Mouse (Mus musculus) stomach, embryonic 16.5 days (tissue): ENCODE measurements at regions not wholly inside any gene's neighbourhood (a gene's known extent, or its start where the extent isn't known, plus 50 kb on each side); places are given as distances from the start of the nearest gene placed in this dataset.

Experiments used
- ATAC-seq: fragments of 200-750 bp; cut with Nextera tagmentation; 2 replicates; pipeline ENCODE4 v1.8.0; 2017; ENCODE audit warnings: moderate number of reproducible peaks, moderate TSS enrichment; ENCODE audit not compliant: insufficient read depth, low FRiP score
- H3K27ac ChIP-seq: fragments of 300-500 bp; sonication (generic); 2 replicates; pipeline ENCODE4 v1.5.1; 2014; ENCODE audit warnings: low read length
- H3K27me3 ChIP-seq: fragments of 300-500 bp; sonication (generic); 2 replicates; pipeline ENCODE4 v1.6.1; 2014; ENCODE audit warnings: low read length, control low read depth, mixed read lengths; ENCODE audit not compliant: control insufficient read depth, insufficient read depth
- H3K36me3 ChIP-seq: fragments of 300-500 bp; sonication (generic); 2 replicates; pipeline ENCODE4 v1.6.1; 2014; ENCODE audit warnings: low read length; ENCODE audit not compliant: control insufficient read depth, insufficient read depth
- H3K4me1 ChIP-seq: fragments of 300-500 bp; sonication (generic); 2 replicates; pipeline ENCODE4 v1.6.1; 2014; ENCODE audit warnings: low read length, control low read depth, mixed read lengths; ENCODE audit not compliant: control insufficient read depth, insufficient read depth
- H3K4me2 ChIP-seq: fragments of 300-500 bp; sonication (generic); 2 replicates; pipeline ENCODE4 v1.6.1; 2014; ENCODE audit warnings: low read depth, low read length, mixed read lengths
- H3K4me3 ChIP-seq: fragments of 300-500 bp; sonication (generic); replicated peaks from 2 replicates; pipeline ENCODE4 v1.5.1; 2014; ENCODE audit warnings: mild to moderate bottlenecking, low read length
- H3K9ac ChIP-seq: fragments of 300-500 bp; sonication (generic); 2 replicates; pipeline ENCODE4 v1.6.1; 2014; ENCODE audit warnings: low read length
- H3K9me3 ChIP-seq: fragments of 300-500 bp; sonication (generic); replicated peaks from 2 replicates; pipeline ENCODE4 v1.6.1; 2016; ENCODE audit warnings: low read length, control low read depth; ENCODE audit not compliant: control insufficient read depth
- WGBS: fragments of 180-500 bp; shearing (Covaris S2); extraction: QIAGEN DNeasy Blood & Tissue Kit; methylation state at CpG from one replicate; pipeline ENCODE4 v1.1.7; 2014; 5-methylcytosine and 5-hydroxymethylcytosine counted together

DNA sequence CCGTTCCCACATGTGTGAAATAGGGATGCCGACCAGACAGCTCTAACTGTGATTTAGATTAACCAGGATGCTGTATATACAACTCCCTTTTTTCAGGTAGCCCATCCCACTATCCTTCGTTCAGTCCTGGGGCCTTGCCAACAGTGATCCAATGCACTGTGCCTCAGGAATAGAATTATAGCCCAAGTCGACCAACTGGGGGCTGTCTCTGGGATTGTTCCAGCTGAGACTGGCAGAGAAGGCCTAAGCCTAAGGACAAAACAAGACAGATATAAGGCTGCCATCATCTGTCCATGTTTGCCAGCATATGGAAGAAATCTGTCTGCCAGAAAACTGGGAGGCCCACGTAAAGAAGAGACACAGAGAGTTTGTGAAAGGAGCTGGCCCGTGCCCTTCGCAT, 269.9 kb downstream of the H2al1j start:
- Histone ChIP-seq H3K9me3 (no peaks in the 10 kb centered on the region; the same call in 1 of the 2 replicates), H3K4me1 (no peaks in the 10 kb centered on the region), H3K9ac (no peak overlapping the region), H3K36me3 (no peaks in the 10 kb centered on the region), H3K27me3 (no peaks in the 10 kb centered on the region; the same call in 1 of the 2 replicates), H3K4me3 (no peak overlapping the region), H3K4me2 (no peak overlapping the region), H3K27ac (no peak overlapping the region)
- 69% methylated on average over 7 of the region's 7 CpGs for whole genome bisulfite sequencing
- no peak for ATAC-seq

DNA sequence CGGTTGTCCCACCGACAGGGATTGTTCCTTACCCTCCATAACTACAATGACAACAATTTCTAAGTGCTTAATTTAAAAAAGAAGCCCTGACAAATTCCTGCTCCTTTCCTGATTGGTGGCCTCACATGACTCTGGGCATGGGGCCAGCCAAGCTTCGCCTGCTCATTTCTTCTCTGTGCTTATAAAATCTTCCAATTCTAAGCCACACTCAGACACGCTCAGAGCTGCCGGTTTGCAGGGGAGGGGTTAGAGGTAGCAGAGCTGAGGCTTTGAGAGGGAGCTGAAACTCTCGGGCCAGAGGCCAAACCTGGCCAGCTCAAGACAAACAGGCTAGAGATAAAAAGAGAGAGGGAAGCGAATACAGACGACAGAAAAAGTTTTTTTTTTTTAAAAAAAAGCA, 286.6 kb downstream of the H2al1j start:
- no peak overlapping the region for H3K4me2 ChIP-seq
- no peak overlapping the region for H3K9ac ChIP-seq
- WGBS, result 26% methylated on average over 8 of the region's 8 CpGs
- 0 out of 2 replicates have a peak overlapping the region, but pooled peaks have one; percentile 6 for H3K27ac ChIP-seq
- H3K4me1 ChIP-seq, result no peaks in the 10 kb centered on the region
- H3K9me3 ChIP-seq, result no peaks in the 10 kb centered on the region
- H3K27me3 ChIP-seq, result no peaks in the 10 kb centered on the region
- H3K36me3 ChIP-seq, result no peaks in the 10 kb centered on the region
- ATAC-seq, result no peak
- H3K4me3 ChIP-seq, result no peak overlapping the region

DNA sequence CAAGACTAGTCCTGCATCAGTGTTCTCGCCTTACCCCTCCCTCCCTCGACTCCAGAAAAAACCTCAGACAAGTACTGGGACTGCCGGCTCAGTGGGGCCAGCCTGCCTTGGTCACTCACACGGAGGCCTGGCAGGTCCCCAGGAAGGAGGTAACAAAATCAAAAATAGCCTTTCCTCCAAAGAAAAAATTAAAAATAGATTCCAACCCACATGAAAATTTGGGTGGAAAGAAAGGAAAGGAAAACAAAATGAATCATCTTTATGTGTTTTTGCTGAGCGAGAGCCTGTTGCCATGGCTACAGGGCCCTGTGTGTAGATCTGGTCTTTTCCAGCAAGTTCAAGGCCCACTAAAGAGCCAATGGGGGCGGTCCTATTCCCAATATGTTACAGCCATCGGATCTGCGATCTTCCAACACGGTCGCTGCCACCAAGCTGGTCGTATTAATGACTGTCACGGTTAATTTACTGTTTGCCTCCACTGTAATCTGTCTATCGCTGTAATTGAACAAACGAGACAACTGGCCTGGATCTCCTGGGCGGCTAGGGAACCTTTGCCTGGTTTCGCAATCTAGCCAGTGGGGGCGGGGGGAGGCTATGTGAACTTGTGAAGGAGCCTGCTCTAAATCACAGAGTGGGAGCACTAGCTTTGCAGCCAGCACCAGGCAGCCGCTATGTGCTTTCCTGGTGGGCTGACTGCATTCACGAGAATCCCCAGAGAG, 293.6 kb downstream of the H2al1j start:
- H3K4me2 ChIP-seq, result no peak overlapping the region
- WGBS, result 41% methylated on average over 19 of the region's 19 CpGs

DNA sequence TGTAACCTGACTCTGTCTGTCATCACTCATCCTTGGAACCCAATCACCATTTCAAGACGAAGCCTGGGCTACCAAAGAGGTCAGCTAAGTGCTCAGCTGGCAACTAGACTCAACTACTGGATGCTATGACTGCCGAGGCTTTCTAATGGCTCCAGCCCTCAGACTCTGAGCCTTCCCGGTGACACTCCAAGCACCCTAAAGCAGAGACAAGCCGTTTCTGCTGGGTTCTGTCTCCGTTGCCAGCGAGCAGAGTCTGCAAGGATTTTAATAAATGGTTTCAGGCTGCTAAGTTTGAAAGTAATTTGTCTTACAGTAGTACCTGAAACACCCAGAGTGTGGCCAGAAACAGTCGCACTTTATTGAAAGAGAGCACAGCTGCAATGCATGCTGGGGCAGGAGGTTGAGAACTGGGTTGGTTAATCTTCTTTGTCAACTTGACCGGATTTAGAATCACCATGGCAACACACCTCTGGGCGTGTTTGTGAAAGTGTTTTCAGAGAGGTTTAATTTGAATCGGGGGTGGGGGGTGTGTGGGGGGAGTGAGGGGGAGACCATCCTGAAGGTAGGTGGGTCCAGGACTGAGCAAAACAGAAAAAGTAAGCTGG, 298.8 kb downstream of the H2al1j start:
- Histone ChIP-seq H3K4me3 (no peak overlapping the region), H3K36me3 (no peaks in the 10 kb centered on the region), H3K4me2 (no peak overlapping the region), H3K9me3 (no peaks in the 10 kb centered on the region), H3K27ac (no peak overlapping the region), H3K4me1 (no peaks in the 10 kb centered on the region), H3K27me3 (no peaks in the 10 kb centered on the region), H3K9ac (no peak overlapping the region)
- no peak for ATAC-seq
- 41% methylated on average over 10 of the region's 10 CpGs for WGBS

More for the DNA sequence above, 293.6 kb downstream of the H2al1j start:
- peak; percentile 64; the same call in 1 of the 2 replicates for ATAC-seq
- Histone ChIP-seq H3K9me3 (no peaks in the 10 kb centered on the region), H3K27me3 (no peaks in the 10 kb centered on the region; the same call in 1 of the 2 replicates), H3K4me1 (no peaks in the 10 kb centered on the region), H3K9ac (peak overlapping the region; percentile 43; the same call in 1 of the 2 replicates), H3K4me3 (no peak overlapping the region), H3K36me3 (no peaks in the 10 kb centered on the region), H3K27ac (peak overlapping the region; percentile 24; the same call in 1 of the 2 replicates)

DNA sequence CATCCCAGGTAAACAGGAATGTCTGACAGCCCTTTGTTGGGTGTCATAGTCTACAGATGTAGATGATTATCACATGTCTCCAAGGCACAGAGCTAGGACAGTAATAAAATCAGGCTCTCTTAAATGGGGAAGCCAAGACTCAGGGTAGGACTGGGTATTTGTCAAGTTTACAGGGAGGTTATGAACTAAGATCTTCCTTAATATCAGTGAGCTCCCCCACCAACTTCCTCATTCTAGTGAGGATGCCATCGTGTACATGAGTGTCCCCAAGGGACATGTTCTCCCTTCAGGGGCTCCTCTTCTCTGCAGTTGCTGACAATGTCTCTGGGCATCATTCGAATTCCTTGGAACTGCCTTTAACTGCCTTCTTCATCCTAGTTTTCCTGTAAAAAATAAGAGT, 301.7 kb downstream of the H2al1j start:
- no peak overlapping the region for H3K4me2 ChIP-seq
- no peak overlapping the region for H3K4me3 ChIP-seq
- H3K27me3 ChIP-seq, result no peaks in the 10 kb centered on the region
- no peak for ATAC-seq
- no peaks in the 10 kb centered on the region for H3K4me1 ChIP-seq
- H3K9me3 ChIP-seq, result no peaks in the 10 kb centered on the region
- WGBS, result 65% methylated on average over 2 of the region's 2 CpGs
- H3K36me3 ChIP-seq, result no peaks in the 10 kb centered on the region
- no peak overlapping the region for H3K27ac ChIP-seq
- no peak overlapping the region for H3K9ac ChIP-seq

DNA sequence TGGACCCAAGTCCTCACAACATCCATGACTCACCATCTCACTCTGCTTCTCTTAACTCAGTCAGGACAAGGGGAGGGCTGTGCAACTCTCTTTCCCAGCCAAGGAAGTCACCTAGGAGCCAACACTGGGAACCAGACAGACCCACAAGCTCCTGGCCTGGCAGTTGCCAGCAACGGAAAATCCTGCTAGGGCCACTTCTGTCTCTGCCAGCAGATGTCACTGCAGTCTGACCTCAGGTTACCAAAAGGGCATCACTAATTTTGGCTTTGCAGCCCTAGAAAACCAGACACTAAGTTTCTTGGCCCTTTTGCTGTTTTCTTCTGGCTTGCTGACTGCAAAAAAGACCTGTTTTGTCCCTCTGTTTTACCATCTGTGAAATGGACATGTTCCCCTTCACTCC, 302.3 kb downstream of the H2al1j start:
- no peak overlapping the region for H3K4me3 ChIP-seq
- no peaks in the 10 kb centered on the region for H3K4me1 ChIP-seq
- ATAC-seq, result no peak
- H3K27ac ChIP-seq, result no peak overlapping the region
- no peak overlapping the region for H3K4me2 ChIP-seq
- 38% methylated on average over 1 of the region's 1 CpGs for WGBS
- no peak overlapping the region for H3K9ac ChIP-seq
- no peaks in the 10 kb centered on the region for H3K27me3 ChIP-seq
- H3K9me3 ChIP-seq, result no peaks in the 10 kb centered on the region
- H3K36me3 ChIP-seq, result no peaks in the 10 kb centered on the region

DNA sequence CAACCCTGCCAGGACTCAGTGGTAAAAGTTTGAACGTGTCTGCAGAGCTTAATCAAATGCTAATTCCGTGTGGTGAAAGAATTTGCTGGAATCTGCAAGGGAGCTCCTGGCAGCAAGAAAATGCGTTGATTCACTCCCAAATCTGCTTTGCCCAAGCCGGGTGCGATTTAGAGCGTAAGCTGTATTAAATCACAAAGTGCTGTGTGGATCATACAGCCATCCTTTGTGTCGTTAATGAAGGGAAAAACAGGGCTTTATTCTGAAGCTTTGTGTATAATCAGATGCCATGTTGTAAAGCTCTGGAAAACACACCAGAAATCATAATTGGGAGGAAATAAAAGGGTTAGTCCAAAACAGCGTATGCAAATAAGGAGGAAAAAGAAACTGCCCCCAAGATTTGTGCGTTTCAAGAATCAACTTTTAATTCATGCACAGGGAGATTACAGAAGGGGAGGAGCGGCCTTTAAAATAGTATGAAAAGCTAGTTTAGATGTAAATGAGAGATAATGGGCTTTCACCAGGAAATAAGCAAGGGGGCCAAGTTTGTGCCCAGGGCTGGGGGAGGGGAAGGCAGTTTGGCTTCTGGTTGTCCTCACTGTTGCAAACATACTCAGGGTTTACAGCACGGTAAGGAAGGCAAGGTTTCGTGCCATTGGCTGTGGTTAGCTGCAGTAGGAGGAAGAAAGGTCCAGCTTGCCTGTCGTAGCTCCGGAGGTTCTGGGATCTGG, 303.7 kb downstream of the H2al1j start:
- WGBS, result 26% methylated on average over 14 of the region's 14 CpGs
- Histone ChIP-seq H3K4me2 (peak overlapping the region; percentile 38), H3K27ac (no peak overlapping the region), H3K27me3 (no peaks in the 10 kb centered on the region), H3K4me3 (peak overlapping the region; percentile 13), H3K4me1 (no peaks in the 10 kb centered on the region), H3K36me3 (no peaks in the 10 kb centered on the region), H3K9me3 (no peaks in the 10 kb centered on the region), H3K9ac (peak overlapping the region; percentile 15)
- ATAC-seq, result no peak

DNA sequence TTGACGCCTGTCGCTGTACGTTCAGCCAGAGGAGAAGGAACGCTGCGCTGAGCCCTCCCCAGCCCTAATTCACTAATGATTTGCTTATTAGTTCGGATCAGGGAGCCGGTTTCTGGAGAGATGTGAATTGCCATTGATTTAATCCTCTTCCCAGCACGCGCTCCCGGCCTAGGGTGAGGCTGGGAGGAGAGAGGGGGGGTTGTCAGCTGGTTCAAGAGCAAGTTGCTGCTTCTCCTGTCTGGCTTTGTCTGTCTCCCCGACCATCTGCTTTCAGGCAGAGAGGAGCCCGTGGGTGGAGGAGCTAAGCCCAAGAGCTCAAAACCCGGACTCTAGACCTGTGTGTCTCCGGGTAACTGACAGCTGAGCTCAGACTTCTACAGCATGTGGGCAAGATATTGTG, 304.4 kb downstream of the H2al1j start:
- Histone ChIP-seq H3K4me3 (no peak overlapping the region), H3K27me3 (no peaks in the 10 kb centered on the region), H3K9me3 (no peaks in the 10 kb centered on the region), H3K27ac (no peak overlapping the region), H3K4me1 (no peaks in the 10 kb centered on the region), H3K9ac (peak overlapping the region; percentile 15), H3K36me3 (no peaks in the 10 kb centered on the region), H3K4me2 (peak overlapping the region; percentile 38)
- 20% methylated on average over 14 of the region's 14 CpGs for WGBS
- no peak for ATAC-seq

DNA sequence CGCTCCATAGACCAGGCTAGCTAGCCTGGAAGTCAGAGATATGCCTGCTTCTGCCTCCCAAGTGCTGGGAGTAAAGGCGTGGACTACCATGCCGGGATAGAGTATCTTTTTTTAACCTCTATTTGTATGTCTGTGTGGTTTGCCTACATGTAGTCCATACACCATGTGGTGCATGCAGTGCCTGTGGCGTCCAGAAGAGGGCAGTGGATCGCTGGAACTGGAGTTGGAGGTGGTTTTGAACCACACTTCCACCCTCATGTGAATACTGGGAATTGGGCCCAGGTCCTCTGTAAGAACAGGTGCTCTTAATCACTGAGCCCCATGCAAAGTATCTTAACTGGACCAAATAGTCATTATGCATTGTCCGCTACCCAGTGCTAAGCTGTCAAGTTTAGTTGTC, 306.2 kb downstream of the H2al1j start:
- Histone ChIP-seq H3K9ac (no peak overlapping the region), H3K36me3 (no peaks in the 10 kb centered on the region), H3K9me3 (no peaks in the 10 kb centered on the region), H3K27me3 (no peaks in the 10 kb centered on the region), H3K4me1 (no peaks in the 10 kb centered on the region), H3K4me2 (no peak overlapping the region), H3K27ac (no peak overlapping the region), H3K4me3 (no peak overlapping the region)
- 67% methylated on average over 6 of the region's 6 CpGs for WGBS
- no peak for ATAC-seq
